Mouse (Mus musculus) limb, embryonic 15.5 days (tissue): ENCODE measurements around the gene Gm4301. TPM values are rescaled to one million over a fixed set of nuclear protein-coding genes. Genes with fewer than 3 reads are reported as not detected.
"Not testable (repeated sequence)": the region's sequence is repeated elsewhere in the genome, so short reads cannot be mapped to it uniquely, and the experiment has no call there.

ENCODE experiments used
- ATAC-seq: fragments of 200-750 bp; cut with Nextera tagmentation; 2 replicates; pipeline ENCODE4 v1.8.0; 2017; ENCODE audit warnings: low read depth, moderate TSS enrichment; ENCODE audit not compliant: insufficient number of reproducible peaks, low FRiP score, low TSS enrichment
- H3K27ac ChIP-seq: fragments of 300-500 bp; sonication (generic); 2 replicates; pipeline ENCODE4 v1.5.1; 2015; ENCODE audit warnings: moderate library complexity, mild to moderate bottlenecking, inconsistent platforms
- H3K27me3 ChIP-seq: fragments of 300-500 bp; sonication (generic); 2 replicates; pipeline ENCODE4 v1.6.1; 2015; ENCODE audit warnings: inconsistent platforms
- H3K36me3 ChIP-seq: fragments of 300-500 bp; sonication (generic); 2 replicates; pipeline ENCODE4 v1.6.1; 2015; ENCODE audit warnings: inconsistent platforms
- H3K4me1 ChIP-seq: fragments of 300-500 bp; sonication (generic); 2 replicates; pipeline ENCODE4 v1.6.1; 2015; ENCODE audit warnings: inconsistent platforms
- H3K4me2 ChIP-seq: fragments of 300-500 bp; sonication (generic); 2 replicates; pipeline ENCODE4 v1.6.1; 2015; ENCODE audit warnings: mild to moderate bottlenecking, inconsistent platforms
- H3K4me3 ChIP-seq: fragments of 300-500 bp; sonication (generic); 2 replicates; pipeline ENCODE4 v1.5.1; 2015; ENCODE audit warnings: mild to moderate bottlenecking, inconsistent platforms
- H3K9ac ChIP-seq: fragments of 300-500 bp; sonication (generic); 2 replicates; pipeline ENCODE4 v1.6.1; 2015; ENCODE audit warnings: inconsistent platforms
- H3K9me3 ChIP-seq: fragments of 300-500 bp; sonication (generic); 2 replicates; pipeline ENCODE4 v1.6.1; 2016; ENCODE audit warnings: inconsistent platforms
- WGBS: fragments of 180-500 bp; shearing (Covaris S2); methylation state at CpG from one replicate; pipeline ENCODE4 v1.1.7; 2015; 5-methylcytosine and 5-hydroxymethylcytosine counted together
- polyA plus RNA-seq: library from polyadenylated mRNA; unstranded; fragments of >200 nt; fragmentation: Nextera tagmentation; extraction: Ambion mirVana; gene quantifications from 2 replicates; pipeline ENCODE4 v1.2.1, GENCODE M21; 2015

Gm4301 gene
- polyA plus RNA-seq, result not detected in 2 replicates

- not testable (repeated sequence) for H3K27ac ChIP-seq, H3K4me3 ChIP-seq, H3K36me3 ChIP-seq, ATAC-seq, H3K27me3 ChIP-seq, H3K4me2 ChIP-seq, H3K9me3 ChIP-seq, H3K9ac ChIP-seq, H3K4me1 ChIP-seq
- no CpG with 5 or more reads among the region's 2 CpGs for WGBS
Observed at GRCm38 (mm10) chr10:100335376-100335775, at the start of gene Gm4301. Gm4301 (plus strand) TSS chr10:100335676.

DNA sequence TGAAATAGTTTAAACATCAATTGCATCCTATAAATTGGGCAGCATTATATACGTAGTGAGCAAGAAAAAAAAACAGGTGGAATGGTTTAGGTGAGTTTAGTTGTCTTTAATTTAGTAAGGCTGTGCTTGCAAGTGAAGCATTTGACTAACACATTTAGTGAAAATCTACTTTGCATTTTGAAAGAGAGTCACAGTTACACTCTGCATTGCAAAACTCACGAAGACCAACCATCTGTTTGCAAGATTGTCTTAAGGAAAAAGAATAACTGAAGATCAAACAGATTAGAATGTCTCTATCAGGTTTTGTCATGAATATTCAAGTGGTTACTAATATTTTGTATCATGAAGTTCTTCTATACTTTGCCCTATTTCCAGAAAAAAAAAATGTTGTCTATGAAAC, 39.4 kb upstream of the Gm4301 start:
- 74% methylated on average over 2 of the region's 2 CpGs for WGBS
- no peak for ATAC-seq
- H3K27me3 ChIP-seq, result no peaks in the 10 kb centered on the region
- no peaks in the 10 kb centered on the region for H3K4me1 ChIP-seq
- H3K36me3 ChIP-seq, result no peaks in the 10 kb centered on the region
- H3K4me2 ChIP-seq, result no peak overlapping the region
- H3K9me3 ChIP-seq, result no peaks in the 10 kb centered on the region
- no peak overlapping the region for H3K4me3 ChIP-seq
- H3K9ac ChIP-seq, result no peak overlapping the region
- H3K27ac ChIP-seq, result no peak overlapping the region

DNA sequence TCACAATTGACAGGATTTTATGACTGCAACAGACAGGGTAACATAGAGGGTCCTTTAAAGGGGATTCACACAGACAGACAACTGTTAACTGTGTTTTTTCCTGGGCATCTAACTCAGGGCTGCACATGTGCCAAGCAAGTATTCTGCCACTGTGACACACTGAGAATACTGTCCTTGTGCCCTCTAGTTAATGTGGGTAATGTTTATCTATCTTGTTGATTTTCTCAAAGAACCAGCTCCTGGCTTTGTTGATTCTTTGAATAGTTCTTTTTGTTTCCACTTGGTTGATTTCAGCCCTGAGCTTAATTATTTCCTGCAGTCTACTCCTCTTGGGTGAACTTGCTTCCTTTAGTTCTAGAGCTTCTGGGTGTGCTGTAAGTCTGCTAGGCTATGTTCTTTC, 35.4 kb upstream of the Gm4301 start:
- not testable (repeated sequence) for H3K27ac ChIP-seq, H3K4me2 ChIP-seq, H3K27me3 ChIP-seq, ATAC-seq, H3K4me3 ChIP-seq, H3K9me3 ChIP-seq, H3K4me1 ChIP-seq, H3K36me3 ChIP-seq, H3K9ac ChIP-seq

- not testable (repeated sequence) for H3K4me1 ChIP-seq, H3K9me3 ChIP-seq, H3K4me3 ChIP-seq, ATAC-seq, H3K27me3 ChIP-seq, H3K9ac ChIP-seq, H3K4me2 ChIP-seq, H3K27ac ChIP-seq, H3K36me3 ChIP-seq
- WGBS, result no CpG with 5 or more reads among the region's 3 CpGs
Observed at GRCm38 (mm10) chr10:100340536-100340935, 5.1 kb downstream of the Gm4301 start, which contains the start of gene Gm4302. Gm4302 (plus strand) TSS chr10:100340836.

- no CpG with 5 or more reads among the region's 3 CpGs for WGBS
- H3K4me2 ChIP-seq, H3K27ac ChIP-seq, H3K4me3 ChIP-seq, H3K27me3 ChIP-seq, H3K36me3 ChIP-seq, H3K9ac ChIP-seq, ATAC-seq, H3K9me3 ChIP-seq, H3K4me1 ChIP-seq: not testable (repeated sequence)
Observed at GRCm38 (mm10) chr10:100345672-100346071, 10.2 kb downstream of the Gm4301 start, which contains the start of gene Gm4303. Gm4303 (plus strand) TSS chr10:100345972.

GRCm38 (mm10) chr10:100350793-100351192, 15.3 kb downstream of the Gm4301 start, which contains the start of gene Gm4305:
Gm4305 (plus strand) TSS chr10:100351093.
- H3K27me3 ChIP-seq, ATAC-seq, H3K4me3 ChIP-seq, H3K9ac ChIP-seq, H3K9me3 ChIP-seq, H3K36me3 ChIP-seq, H3K4me2 ChIP-seq, H3K27ac ChIP-seq, H3K4me1 ChIP-seq: not testable (repeated sequence)
- no CpG with 5 or more reads among the region's 3 CpGs for WGBS

DNA sequence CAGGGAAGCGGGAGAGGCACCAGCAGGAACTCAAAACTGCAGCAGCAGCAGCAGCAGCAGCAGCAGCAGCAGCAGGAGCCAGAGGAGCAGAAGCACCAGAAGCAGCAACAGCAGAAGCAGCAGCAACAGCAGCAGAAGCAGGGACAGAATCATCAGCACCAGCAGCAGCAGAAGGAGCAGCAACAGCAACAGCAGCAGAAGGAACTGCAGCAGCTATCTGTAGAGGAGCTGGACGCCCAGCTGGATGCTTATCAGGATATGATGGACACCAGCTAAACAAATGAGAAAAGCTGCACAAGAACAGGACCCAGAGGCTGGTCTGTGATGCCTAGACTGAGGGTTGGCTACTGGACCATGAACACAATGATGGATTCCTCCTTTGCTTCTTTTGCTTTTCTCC, 21.4 kb downstream of the Gm4301 start:
- not testable (repeated sequence) for ATAC-seq, H3K27ac ChIP-seq, H3K9ac ChIP-seq, H3K4me2 ChIP-seq, H3K36me3 ChIP-seq, H3K9me3 ChIP-seq, H3K4me3 ChIP-seq, H3K27me3 ChIP-seq, H3K4me1 ChIP-seq
- WGBS, result 75% methylated on average over 2 of the region's 2 CpGs

DNA sequence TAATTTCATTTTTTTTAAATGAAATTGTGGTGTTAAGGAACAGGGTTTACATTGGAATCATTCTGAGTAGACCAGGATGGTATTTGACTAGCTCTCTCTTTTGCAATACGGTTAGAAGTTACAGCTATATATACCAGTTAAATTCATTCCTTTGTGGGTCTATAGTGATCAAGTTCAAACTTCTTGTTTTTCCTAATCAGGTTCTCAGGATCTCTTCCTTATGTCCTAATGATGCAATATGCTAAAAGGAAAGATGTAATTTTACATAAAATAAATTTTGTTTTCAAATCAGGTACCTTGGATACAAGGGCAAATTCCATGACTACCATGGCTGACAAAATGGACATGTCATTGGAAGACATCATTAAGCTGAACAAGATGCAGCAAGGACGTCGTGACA, 25.6 kb downstream of the Gm4301 start, which contains the start of gene Gm4307:
TSS of gene Gm4307 (plus strand) at position 301 of the 400 bp plus-strand sequence.
- not testable (repeated sequence) for H3K36me3 ChIP-seq, ATAC-seq, H3K4me1 ChIP-seq, H3K27ac ChIP-seq, H3K4me2 ChIP-seq, H3K9ac ChIP-seq, H3K9me3 ChIP-seq, H3K27me3 ChIP-seq, H3K4me3 ChIP-seq
- no CpG with 5 or more reads among the region's 3 CpGs for WGBS

GRCm38 (mm10) chr10:100382460-100382859, 47.0 kb downstream of the Gm4301 start, which contains the start of gene Gm4312:
Gm4312 (minus strand) TSS chr10:100382560.
- H3K36me3 ChIP-seq, H3K27ac ChIP-seq, H3K9ac ChIP-seq, H3K4me1 ChIP-seq, H3K4me3 ChIP-seq, H3K4me2 ChIP-seq, ATAC-seq, H3K9me3 ChIP-seq, H3K27me3 ChIP-seq: not testable (repeated sequence)
- WGBS, result no CpG with 5 or more reads among the region's 2 CpGs

Other genes starting within 250 kb of the Gm4301 start
- gene Gm4302, start 5.2 kb downstream of the Gm4301 start, polyA plus RNA-seq, result not detected in 2 replicates
- not detected in 2 replicates for gene Gm4303, start 10.3 kb downstream of the Gm4301 start, polyA plus RNA-seq
- gene Gm4305, start 15.4 kb downstream of the Gm4301 start, polyA plus RNA-seq, result not detected in 2 replicates
- not detected in 2 replicates for gene Gm4307, start 25.7 kb downstream of the Gm4301 start, polyA plus RNA-seq
- gene Gm4312, start 46.9 kb downstream of the Gm4301 start, polyA plus RNA-seq, result not detected in 2 replicates
- gene Tmtc3, start 151.7 kb downstream of the Gm4301 start, polyA plus RNA-seq, result 20.4 and 20.8 TPM in 2 replicates
- gene Cep290, start 151.9 kb downstream of the Gm4301 start, polyA plus RNA-seq, result 3.9 and 4.9 TPM in 2 replicates